Mouse (Mus musculus): ENCODE data around the gene Nr2f2. TPM values are rescaled to one million over a fixed set of nuclear protein-coding genes. Genes with fewer than 3 reads are reported as not detected.

Gene Nr2f2
- polyA plus RNA-seq (2017; shearing (Covaris generic)): not detected

- ATAC-seq: no peak
Measured at GRCm38 (mm10) chr7:70365941-70366807, at the start of gene Nr2f2. Gene Nr2f2, minus strand, starts transcription at chr7:70366735.

DNA sequence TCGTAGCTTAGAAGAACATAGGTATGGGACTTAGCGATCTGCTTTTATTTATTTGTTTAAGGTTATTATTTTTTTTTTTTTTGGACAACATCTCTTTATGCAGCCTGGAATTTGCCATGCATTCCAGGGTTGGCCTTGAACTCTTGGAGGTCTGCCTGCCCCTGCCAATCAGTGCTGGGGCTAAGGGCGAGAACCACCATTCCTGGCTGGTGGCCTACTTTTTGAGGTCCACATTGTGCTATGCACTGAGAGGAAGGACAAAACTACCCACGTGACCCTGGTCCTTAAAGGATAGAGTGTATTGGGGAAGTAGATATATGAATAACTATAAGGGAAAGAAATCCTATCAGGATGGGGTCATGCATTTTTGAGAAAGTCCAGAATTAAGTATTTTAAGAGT is 47.9 kb upstream of the Nr2f2 start:
- no peak for ATAC-seq

GRCm38 (mm10) chr7:70413646-70414045 is 47.1 kb upstream of the Nr2f2 start:
- ATAC-seq: no peak

- no peak for ATAC-seq
Measured at GRCm38 (mm10) chr7:70412900-70413299, 46.4 kb upstream of the Nr2f2 start.

GRCm38 (mm10) chr7:70410350-70410749 is 43.8 kb upstream of the Nr2f2 start:
- ATAC-seq: no peak

DNA sequence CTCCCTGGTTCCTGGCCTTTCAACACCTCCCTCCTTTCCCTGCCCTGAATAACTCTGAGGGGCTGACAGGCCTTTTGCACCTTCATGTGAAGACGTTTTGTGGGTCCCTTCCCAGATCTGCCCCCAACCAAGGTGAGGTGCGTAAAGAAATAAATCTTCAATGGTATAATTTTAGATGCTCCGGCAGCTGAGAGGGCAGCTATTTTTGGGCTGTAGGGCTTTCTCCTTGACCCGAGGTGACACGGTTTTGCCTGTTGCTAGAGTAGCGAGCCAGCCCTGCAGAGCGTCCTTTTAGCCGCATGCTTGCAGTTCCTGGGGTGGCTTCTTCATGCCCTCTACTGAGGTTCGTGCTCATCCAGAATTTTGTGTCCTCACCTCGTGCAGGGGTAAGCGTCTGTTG is 43.4 kb upstream of the Nr2f2 start:
- no peak for ATAC-seq

DNA sequence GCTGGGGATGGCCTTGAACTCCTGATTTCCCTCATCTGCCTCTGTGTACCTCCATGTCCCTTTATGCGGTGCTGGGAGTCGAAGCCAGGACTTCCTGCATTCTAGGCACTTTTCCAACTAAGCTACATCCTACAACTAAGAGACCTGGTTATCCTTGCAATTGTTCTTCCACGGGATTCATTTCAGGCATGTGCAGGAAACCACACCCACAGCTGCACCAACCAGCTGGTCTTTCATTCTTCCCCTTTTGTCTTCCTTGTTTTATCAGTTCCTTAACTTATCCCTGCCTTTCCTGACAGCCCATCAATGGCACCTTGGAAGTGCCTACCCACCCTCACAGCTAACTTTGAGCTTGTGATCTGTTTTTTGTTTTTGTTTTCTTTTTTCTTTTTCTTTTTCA is 42.3 kb upstream of the Nr2f2 start:
- no peak for ATAC-seq

- no peak for ATAC-seq
Measured at GRCm38 (mm10) chr7:70407123-70407522, 40.6 kb upstream of the Nr2f2 start.

- no peak for ATAC-seq
Measured at GRCm38 (mm10) chr7:70406527-70406926, 40.0 kb upstream of the Nr2f2 start.

- no peak for ATAC-seq
Measured at GRCm38 (mm10) chr7:70405466-70405865, 38.9 kb upstream of the Nr2f2 start.

- no peak for ATAC-seq
Measured at GRCm38 (mm10) chr7:70382828-70383227, 16.3 kb upstream of the Nr2f2 start.

DNA sequence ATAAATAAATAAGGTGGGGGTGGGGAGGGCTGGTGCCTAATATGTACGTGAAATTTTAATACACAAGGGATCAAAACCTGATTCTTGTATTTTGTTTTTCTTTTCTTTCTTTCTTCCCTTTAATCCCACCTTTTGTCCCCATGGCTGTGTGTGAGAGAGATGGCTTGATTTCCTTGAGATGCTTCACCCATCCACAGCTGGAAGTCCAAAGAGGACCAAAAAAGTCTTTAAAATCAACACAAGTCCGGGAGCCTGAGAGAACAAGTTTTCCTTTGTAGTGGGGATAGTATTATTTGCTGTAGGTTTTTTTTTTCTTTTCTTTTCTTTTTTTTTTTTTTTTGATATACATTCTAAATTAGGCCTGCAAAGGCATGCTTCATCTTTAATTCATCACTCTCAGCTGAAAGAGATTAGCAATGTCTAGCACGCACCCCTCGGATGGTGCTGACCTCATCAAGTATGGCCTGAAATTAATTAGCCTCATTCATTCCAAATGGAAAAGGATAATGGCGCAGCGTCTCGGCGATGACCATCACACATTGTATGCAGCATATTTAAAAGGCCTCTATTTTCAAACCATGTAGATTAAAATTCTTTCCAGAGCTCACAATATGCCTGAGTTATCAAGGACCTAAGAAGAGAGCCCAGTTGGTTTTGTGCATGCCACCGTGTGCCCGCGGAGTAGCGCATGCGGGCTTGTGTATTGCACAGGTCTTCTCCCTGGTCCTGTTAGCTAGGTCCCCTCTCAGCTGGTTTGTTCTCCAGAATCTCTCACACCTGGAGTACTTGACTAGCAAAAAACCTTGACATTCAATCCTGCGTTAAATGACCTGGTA is 15.1 kb upstream of the Nr2f2 start:
- ATAC-seq: no peak

DNA sequence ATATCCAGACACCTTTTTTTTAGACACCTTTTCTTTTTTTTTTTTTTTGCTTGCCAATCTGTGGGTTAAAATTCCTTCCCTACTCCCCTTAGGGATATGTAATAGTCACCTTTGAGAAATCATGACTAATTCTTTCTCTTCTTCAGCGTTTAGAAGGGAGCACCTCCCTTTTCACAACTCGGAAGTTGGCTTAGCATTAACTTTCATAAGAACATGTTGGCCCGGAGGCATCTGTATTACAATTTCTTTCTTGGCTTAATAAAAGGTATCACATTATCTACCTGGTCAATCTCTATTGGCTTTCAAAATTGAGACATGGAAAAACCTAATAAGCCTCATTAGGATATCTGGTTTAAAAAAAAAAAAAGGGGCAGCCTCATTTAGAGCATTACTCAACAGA is 14.4 kb upstream of the Nr2f2 start:
- no peak for ATAC-seq

GRCm38 (mm10) chr7:70380246-70380645 is 13.7 kb upstream of the Nr2f2 start:
- ATAC-seq: no peak

- ATAC-seq: no peak
Measured at GRCm38 (mm10) chr7:70370552-70371262, 4.2 kb upstream of the Nr2f2 start.

DNA sequence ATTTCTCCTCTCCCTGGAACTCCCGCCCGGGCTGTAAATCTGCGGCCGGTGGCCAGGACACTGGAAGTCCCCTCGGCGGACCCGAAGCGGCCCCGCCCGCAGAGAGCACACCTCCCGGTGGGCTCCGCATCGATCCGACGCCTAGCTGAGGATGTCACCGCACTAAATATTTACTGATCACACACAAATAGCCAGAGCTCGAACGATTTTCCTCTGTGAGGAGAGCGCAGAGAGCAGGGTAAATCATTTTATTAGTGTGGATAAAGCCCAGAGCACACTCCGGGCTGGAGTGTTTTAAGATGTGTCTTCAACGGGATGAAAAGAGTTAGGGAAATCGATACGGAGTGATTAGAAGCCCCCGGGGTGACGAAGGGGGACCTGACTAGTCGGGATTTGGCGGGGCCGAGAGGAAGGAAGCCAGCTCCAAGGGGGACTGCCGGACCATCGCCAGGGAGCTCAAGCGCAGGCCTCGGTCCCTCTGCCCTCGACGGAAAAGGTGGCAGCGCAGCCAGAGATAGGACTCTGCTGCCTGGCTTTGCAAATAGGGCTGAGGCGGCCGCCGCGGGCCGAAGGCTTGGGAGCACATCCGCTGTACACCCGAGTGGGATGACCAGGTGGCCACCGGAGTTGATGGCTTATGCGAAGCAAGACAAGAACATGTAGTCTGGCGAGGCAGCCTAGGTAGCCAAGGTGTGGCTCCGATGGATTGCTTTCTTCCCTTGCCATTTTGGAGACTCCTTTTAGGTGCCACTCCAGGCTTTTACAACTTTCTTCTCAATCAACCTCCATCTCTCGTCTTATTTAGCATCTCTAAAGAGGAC is 3.4 kb upstream of the Nr2f2 start:
- ATAC-seq: no peak

- no peak for ATAC-seq
Measured at GRCm38 (mm10) chr7:70369061-70369730, 2.7 kb upstream of the Nr2f2 start.

- no peak for ATAC-seq
Measured at GRCm38 (mm10) chr7:70368751-70369060, 2.2 kb upstream of the Nr2f2 start.

DNA sequence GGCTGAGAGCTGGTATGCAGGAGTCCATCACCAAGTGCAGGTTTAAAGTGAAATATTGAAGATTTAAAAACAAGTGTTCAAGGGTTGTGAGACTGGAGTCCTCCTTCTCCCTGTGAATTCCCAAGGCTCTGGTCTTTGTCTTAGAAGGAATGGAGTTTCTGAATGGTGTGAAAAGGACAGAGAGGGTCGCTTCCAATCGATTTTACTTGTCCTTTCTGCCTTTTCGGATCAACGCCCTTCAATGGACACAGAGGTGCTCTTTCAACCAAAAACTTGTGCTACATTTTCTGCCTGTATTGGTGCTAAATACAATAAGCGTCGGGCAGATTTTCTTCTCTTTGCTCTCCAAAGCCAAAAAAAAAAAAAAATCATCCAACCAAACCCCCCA is 1.7 kb upstream of the Nr2f2 start:
- no peak for ATAC-seq

DNA sequence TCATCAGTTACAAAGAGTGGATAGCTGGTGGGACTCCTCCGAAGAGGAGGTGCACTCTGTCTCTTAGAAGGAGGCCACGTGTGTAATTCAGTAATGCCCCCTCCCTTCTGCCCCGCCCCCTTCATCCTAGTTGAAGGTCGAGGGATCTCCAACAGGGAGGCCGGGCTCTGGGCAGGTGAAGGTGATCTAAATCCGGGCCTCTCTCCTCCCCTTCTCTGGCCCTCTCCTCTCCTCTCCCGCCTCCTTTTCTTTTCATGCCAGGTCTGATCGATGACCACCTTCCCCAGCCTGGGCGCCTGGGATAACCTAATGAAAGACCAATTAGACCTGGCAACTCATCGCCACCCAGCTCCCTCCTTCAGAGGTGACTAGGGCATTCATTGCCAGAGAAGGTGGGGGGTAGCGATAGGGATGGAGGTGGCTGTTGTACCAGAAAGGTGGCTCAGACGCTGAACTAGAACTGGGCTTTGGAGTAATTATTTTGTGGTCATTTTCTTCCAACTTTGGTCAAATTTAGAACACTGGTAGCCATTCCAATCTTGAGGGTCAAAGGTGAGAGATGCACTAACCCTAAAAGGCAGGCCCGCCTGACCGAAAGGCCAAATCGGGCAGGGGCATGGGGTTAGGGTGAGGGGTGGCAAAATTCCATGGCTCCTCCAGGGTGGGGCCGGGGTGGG is 1.2 kb upstream of the Nr2f2 start:
- no peak for ATAC-seq

- no peak for ATAC-seq
Measured at GRCm38 (mm10) chr7:70366808-70367095, 217 bp upstream of the Nr2f2 start.

DNA sequence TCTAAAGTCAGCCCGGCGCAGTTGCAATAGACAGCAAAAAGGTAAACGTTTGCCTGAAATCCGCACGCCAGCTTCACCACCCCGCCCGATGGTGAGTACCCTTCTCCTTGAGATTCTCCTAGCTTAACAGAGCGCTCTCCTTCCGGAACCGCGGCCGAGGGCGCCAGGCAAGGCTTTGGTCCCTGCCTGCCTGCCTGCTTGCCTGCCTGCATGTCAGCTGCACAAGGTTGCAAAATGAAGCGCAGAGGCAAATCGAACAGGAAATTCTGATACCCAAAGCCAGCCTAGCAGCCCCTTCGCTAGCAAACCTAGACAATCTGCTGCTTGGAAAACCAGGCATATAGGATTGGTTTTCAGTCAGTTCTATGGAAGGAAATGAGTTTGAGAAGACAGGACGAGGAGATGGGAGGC is 1.1 kb downstream of the Nr2f2 start:
- ATAC-seq: no peak
